Mouse (Mus musculus): Measurements from ENCODE around the gene Pjvk.

Gene Pjvk

DNA sequence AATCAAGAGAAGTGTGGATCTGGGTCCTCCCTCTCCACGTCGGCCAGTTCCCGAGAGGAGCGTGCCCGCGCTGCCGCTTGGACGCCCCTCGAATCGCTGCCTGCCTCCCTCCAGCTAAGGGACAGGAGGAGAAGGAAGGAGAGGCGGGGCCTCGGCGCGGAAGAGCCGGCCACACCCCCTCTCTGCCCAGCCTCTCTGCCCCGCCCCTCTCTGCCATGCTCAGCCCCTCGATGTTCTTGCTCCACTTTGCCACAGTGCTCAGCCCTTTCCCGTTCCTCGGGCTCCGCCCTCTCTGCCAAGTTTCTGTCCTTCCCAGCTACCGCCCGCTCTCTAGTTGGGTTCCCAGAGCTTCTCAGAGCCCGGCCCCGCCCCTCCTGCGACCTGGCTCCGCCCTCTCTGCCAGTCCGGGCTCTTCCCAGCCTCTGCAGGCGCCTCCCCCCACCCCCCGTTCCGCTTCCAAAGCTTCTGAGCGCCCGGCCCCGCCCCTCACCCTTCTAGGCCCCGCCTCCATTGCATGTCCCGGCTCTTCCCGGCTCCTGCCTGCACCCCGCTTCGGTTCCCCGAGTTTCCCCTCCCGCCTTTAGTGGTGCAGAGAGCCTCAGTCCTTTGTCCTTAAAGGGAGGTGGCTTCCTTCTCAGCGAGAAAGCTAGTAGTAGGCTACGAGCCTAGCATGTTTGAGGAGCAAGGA, at the start of gene Pjvk, which contains the start of gene Prkra:
Gene Pjvk, plus strand, starts transcription at position 594 of the 688 bp plus-strand sequence.
Gene Prkra, minus strand, starts transcription at position 133 of the 688 bp plus-strand sequence.
- 0 out of 2 replicates have a peak, but pooled peaks have one; percentile 3 for TF ChIP-seq GATA4 (IDR thresholded peaks at IDR 0.05; ENCODE audit: insufficient replicate concordance, low read length)

DNA sequence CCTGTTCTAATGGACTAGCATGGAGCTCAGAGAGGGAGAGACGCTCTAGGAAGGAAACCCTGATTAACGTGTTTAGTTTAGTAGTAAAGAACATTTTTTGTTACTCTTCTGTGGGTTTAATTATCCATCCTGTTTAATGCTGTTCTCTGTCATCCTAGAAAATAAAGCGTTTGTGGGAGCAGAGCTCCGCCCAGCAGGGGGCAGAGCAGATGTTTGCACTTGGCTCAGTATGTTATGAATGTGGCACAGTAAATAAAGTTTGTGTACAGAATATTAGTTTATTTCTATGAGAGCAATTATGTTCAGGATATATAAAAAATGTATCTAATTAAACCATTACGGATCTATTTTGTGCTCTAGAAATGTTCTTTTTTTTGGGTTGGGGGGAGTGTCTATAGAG, 49.1 kb upstream of the Pjvk start:
- no peak for TF ChIP-seq GATA4 (IDR thresholded peaks at IDR 0.05; ENCODE audit: insufficient replicate concordance, low read length)

DNA sequence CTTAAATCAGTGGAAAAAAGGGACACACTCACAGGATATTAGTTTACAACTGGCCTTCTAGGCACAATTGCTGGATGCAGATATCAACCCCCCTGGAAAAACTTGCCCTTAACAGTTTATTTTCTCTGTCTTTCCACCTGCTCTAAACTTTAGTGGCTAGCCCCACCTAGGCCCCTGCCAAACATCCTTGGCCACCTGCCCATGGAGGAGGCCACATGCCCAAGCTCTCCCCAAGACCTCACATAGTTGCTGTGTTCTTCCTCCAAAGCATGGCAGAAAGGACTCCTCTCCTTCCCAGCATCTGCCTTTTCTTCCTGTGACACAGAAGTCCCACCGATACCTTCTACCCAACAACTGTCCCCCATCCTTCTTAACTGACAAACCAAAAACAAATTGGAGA, 46.0 kb upstream of the Pjvk start:
- no peak for TF ChIP-seq GATA4 (IDR thresholded peaks at IDR 0.05; ENCODE audit: insufficient replicate concordance, low read length)

DNA sequence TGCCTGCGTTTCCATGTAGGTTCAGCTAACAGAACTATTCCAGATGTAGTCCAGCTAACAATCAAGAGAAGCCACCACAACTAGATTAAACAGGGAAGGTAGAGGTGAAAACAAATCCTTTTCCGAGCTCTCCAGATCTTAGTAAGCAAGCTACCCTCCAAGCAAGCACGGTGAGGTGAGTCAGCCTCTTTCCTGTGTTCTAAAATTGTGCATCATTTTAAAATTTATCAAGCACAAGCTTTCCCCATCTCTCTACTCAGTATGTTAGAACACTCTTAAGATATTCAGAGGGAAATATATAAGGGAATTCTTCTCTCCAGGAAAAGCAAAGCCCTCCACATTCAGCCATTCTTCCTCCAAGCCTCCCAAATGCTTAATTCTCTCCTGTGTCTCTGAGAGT, 41.6 kb upstream of the Pjvk start:
- TF ChIP-seq GATA4 (IDR thresholded peaks at IDR 0.05; ENCODE audit: insufficient replicate concordance, low read length) = no peak

DNA sequence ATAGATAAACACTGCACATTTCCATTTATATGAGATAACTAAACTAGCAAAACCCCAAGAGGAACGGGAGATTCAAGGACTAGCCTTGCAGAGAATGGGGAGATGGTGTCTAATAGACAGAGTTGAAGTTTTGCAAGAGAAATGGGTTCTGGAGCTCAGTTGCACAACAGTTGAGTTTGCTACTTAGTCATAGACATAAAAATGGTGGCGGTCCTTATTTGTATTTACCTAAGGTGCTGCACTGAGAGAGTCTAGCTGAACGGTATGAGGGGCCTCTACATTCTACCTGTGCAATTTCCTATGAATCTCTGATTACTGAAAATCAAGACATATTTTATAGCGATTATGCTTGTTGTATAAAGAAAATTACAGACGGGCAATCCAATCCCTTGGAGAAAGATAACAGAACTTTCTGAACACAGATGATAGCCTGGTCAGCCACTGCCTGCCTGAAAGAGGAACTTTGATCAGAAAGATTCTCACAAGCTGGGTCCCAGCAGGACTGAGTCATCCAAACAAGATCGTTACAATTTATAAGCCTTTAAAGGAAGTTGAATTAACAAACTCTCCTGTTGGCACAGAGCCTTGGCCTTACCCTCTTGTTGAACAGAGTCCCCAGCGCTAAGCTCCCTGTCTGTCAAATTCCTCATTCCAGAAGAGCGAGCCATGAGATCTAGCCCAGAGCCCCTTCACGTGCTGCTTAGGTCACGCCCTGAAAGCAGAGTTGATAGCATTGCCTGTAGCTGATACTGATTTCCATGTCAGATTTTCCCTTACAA, 37.8 kb upstream of the Pjvk start:
- no peak for TF ChIP-seq GATA4 (IDR thresholded peaks at IDR 0.05; ENCODE audit: insufficient replicate concordance, low read length)

DNA sequence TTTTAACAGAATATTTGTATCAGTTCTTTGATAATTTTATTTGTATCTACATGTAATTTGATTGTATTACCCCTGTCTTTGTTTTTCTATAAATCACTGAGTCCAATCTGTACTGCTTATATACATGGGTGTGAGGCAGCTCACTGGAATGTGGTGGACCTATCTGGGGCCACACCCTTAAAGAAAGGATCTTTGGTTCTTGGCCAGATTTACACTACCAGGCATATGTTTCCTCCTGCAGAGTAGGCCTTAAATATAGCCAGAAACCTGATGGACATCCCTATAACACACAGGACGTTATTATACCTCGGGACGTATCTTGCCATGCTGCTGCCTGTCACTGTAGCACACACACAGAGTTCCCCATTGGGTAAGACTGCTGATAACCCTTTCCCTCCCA, 36.3 kb upstream of the Pjvk start:
- TF ChIP-seq GATA4 (IDR thresholded peaks at IDR 0.05; ENCODE audit: insufficient replicate concordance, low read length) = no peak

DNA sequence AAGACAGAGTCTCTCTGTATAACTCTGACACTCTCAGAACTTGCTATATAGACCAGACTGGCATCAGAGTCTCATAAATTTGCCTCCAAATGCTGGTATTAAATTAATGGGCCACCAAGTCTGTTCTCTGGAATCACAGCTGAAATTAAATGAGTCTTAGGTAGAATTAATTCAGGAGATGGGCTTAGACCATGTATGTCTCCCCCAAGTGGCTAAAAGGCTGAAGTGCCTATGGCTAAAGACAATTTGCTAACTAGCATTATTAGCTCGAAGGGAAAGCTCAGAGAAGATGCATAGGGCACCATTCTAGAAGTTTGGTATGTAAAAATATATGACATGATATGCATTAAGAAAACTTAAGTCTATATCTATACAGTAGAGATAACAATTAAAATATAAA, 30.2 kb upstream of the Pjvk start:
- TF ChIP-seq GATA4 (IDR thresholded peaks at IDR 0.05; ENCODE audit: insufficient replicate concordance, low read length) = no peak

DNA sequence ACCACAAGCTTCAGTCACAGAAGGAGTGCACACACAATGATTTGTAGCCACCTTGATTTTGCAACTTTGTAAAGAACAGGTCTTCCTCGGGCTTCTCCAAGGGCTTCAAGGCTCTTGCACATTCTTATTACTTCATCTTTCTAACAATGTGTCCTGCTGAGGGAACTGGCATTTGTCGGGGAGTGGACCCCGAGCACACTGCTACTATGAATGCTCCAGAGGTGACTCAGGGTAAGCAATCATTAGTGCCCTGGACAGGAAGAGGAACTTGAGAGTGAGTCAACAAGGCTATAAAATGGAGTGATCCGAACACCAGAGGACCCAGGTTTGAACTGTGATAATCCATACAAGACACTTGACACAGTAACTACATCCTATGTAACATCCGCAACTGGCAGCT, 28.1 kb upstream of the Pjvk start:
- no peak for TF ChIP-seq GATA4 (IDR thresholded peaks at IDR 0.05; ENCODE audit: insufficient replicate concordance, low read length)

DNA sequence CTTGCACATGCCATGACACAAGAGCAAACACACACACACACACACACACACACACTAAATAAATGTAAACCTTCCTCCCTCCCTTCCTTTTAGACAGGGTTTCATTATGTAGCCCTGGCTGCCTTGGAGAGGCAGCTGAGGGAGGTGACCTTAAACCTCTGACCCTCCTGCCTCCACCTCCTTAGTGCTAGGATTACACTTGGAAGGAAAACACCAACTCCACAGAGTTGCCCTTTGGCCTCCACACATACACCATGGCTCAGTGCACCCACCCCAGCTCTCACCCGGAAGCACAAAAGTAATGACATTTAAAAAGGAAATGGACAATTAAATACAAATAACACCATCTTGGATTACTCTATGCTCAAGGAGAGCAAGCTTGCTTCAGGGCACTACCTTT, 26.6 kb upstream of the Pjvk start:
- TF ChIP-seq GATA4 (IDR thresholded peaks at IDR 0.05; ENCODE audit: insufficient replicate concordance, low read length) = no peak

DNA sequence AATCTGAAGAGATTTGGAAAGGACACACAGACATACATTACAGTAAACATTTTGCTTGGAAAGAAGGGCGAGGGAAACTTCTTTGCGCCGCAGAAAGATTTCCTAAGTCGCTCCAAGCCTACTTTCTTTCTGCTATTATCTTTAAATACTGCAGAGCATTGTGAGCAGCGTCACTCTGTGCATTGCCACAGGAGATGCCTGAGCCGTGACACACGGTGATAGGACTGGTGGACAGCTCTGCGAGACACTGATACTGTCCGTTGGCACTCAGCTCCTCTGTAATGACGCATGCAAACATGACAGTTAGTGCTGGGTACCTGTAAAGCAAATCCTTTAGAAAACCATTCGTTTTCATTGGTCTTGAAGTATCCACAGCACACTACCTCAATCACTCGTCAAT, 18.0 kb upstream of the Pjvk start:
- TF ChIP-seq GATA4 (IDR thresholded peaks at IDR 0.05; ENCODE audit: insufficient replicate concordance, low read length) = no peak

DNA sequence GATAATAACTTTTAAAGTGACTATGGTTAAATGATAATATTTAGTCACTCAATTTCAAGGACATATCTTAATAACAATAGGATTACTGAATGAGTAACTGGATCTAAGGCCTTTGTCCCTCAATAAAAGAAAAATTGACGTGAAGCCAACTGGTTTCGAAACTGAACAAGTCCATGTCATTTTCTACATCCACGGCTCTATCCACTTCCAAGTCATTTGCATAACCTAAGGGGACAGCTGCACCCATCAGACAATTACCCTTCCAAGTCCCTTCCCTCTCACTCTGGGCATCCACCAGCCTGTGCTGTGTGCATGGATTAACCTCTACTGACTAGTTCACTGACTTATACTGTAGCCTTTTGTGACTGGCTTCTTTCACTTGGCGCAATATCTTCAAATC, 16.7 kb upstream of the Pjvk start:
- no peak for TF ChIP-seq GATA4 (IDR thresholded peaks at IDR 0.05; ENCODE audit: insufficient replicate concordance, low read length)

DNA sequence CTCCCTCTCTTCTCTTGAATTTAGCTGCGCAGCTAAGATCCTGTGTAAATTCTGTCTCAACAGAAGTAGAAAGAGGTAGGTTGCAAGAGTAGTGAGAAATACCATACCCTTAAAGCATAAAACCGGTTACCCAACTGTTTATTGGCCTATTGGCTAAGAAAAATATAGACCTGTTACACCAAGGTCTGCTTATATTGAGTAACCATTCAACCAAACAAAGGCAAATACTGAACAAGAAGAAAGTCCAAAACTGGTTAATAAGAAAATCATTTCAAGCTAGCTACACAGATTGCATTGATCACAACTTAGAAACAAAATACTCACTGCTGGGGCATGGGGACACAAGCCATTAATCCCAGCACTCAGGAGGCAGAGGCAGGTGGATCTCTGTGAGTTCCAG, 8.6 kb upstream of the Pjvk start:
- no peak for TF ChIP-seq GATA4 (IDR thresholded peaks at IDR 0.05; ENCODE audit: insufficient replicate concordance, low read length)

DNA sequence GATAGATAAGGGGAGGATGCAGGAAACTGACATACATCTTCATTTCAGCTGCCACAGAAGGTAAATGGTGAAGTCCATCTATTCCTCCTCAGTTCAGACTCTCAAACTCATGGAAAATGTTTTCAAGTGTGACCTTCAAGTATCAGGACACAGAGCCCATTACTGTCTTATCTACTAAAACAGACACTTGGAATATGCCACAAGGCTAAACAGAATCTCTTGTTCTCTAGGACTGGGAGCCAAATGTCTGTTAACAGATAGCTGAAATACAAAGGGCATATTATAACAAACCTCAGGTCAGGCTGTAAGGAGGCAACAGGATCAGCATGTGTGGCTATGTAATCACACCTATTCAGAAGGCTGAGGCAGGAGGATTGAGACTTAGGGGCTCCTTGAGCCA, 4.5 kb upstream of the Pjvk start:
- no peak for TF ChIP-seq GATA4 (IDR thresholded peaks at IDR 0.05; ENCODE audit: insufficient replicate concordance, low read length)

DNA sequence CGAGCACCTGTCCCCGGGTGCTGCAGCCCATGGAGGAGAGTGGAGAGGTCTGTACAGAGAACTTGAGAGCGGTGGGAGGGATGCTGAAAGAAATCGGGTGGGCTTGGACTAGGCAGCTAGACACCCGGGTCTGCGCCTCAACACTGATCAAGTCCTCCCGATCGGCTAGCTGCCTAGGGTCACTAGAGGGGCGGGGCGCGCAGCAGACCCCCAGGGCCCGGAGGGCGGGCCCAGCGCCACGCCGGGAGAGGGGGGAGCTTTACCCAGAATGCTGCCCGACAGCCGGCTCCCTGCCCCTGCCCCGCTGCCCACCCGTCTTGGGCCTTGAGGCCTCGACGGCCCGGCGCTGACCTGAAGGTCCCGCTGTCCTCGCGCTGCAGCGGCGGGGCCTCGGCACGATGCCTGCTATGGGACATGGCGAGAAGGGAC, 821 bp upstream of the Pjvk start:
- no peak for TF ChIP-seq GATA4 (IDR thresholded peaks at IDR 0.05; ENCODE audit: insufficient replicate concordance, low read length)

DNA sequence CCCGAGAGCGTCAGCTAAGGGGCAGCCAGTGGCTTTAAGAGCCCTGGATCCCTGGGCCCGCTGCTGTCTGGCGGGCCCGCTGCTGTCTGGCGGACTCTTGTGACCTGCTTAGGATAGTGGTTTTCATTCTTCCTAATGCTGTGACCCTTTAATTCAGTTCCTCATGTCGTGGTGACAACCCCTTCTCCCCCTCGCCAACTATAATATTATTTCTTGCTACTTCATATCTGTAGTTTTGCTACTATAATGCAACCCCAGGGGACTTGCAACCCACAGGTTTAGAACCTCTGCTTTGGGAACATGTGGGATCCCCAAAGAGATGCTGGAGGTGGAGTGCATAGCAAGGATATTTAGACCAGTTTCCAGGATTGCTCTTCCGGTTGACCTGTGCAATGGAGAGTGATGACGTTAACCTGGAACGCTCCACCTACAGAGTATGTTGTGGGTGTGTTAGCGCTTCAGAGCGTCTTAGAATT, 428 bp downstream of the Pjvk start:
- no peak for TF ChIP-seq GATA4 (IDR thresholded peaks at IDR 0.05; ENCODE audit: insufficient replicate concordance, low read length)

DNA sequence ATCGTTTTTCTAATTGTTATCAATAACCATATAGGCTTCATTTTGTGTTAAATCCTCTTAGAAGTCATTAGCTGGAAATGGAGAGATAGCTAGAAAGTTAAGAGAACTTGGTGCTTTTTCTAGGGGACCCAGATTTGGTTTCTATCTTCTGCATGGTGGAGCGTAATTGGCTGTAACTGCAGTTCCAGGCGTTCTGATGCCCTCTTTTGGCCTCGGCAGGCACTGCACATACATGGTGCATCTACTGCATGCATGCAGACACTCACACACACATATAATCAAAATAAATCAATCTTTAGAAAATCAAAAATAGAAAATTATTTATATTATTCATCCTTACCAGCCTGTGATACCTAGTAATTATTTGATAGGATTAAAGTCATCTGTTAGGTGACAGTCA, 4.8 kb downstream of the Pjvk start:
- TF ChIP-seq GATA4 (IDR thresholded peaks at IDR 0.05; ENCODE audit: insufficient replicate concordance, low read length) = no peak
